Mouse (Mus musculus): Measurements from ENCODE around the gene Pex6.
"Not testable (repeated sequence)": the region's sequence is repeated elsewhere in the genome, so short reads cannot be mapped to it uniquely, and the experiment has no call there.

Gene Pex6

DNA sequence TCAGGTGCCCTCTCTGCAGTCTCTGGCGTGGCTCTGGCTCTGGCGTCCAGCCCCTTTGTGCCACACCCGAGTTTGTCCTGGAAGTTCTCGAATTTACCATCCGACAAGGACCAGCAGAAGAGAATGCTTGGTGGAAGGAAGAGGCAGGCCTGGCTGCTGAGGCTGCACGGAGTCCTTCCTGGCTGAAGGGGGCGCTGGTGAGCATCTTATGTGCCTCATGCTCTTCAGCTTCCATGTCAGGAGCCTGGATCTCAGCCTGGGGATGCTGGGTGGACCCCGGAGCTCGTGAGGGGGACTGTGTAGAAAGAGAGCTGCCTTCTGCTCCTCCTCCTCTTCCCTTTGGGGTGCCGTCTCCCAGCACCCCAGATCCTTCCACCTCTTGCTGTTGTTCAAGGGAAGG, 24.9 kb downstream of the Pex6 start:
- peak; percentile 47 for DNase-seq

DNA sequence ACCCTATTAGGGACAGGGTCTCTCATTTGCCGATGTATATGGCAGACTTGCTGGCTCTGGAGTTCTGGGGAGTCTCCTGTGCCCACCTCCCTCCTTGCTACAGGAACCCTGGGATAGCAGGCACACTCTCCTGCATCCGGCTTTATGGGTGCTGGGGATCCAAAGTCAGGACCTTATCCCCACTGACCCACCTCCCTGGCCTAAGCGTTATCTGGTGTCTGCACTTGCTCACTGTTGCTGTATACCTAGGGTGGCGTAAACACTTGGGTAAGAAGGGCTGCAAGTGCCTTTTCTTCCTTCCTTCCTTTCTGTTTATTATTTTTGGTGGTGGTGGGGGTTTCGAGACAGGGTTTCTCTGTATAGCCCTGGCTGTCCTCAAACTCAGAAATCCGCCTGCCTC, 30.0 kb downstream of the Pex6 start:
- DNase-seq, result no peak

DNA sequence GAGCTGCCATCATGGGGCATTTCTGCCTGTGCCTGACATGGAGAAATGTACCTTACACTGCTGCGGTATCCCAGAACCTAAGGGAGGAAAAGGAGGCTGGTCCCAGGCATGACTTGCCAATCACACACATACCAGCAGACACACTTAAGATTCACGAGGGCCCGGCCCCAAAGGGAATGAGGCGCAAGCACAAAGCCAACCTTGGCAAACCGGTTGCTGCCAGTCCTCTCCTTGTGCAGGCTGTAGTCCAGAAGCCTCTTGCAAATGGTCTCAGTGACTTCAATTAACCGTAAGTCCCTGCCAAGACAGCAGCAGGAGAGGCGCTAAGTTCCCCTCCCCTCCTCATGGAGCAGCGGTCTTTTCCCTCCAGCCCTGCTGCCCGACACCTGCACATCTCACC, 31.7 kb downstream of the Pex6 start:
- peak; percentile 24 for DNase-seq

DNA sequence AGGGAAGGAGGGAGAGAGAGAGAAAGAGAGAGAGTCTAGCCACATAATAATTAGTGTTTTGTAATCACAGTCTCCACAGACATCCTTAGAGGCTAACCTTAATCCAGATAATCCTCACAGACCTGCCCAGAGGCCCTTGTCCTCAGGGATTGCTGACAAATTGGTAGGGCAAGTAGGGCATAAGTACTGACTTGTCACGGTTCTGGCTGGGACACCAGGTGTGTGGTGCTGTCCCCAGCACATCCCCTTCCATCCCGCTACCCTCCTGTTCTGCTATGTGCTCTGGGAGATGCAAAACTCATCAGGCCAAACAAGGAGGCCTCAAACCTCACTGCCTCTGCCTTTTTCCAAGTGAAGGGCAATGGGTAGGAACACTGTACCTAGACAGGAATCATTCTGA, 34.2 kb downstream of the Pex6 start:
- no peak for DNase-seq

DNA sequence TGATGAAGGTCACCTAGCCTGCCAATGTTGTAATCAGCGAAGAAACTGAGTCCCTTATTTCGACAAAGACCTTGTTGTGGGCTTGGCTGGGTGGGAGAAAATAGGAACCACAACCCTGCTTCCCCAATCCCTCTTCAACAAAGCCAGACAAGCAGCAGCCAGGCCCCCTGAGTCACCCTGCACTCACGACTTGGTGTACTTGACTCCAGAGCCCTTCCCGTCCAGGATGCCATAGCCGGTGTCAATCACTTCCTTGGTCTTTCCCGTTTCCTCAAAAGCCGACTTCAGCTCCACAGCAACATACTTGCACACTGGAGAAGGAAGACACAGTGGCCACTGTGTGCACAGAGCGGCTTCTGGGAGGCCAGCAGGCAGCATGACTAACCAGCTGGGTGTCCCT, 36.0 kb downstream of the Pex6 start:
- no peak for DNase-seq

DNA sequence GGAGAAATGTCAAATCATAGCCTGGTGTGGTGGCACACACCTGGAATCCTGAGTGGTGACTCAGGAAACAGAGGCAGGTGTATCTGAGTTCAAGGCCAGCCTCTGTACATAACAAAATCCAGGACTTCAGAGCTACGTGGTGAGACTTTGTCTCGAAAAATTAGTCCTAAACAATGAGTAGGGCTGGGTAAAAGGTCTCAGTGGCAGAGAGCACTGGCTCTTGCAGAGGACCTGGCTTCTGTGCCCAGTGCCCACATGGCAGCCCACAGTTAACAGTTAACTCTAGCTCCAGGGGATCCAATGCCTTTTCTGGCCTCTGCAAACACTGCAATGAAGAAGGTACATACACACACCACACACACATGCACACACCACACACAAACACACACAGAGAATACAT, 36.5 kb downstream of the Pex6 start:
- no peak for DNase-seq

DNA sequence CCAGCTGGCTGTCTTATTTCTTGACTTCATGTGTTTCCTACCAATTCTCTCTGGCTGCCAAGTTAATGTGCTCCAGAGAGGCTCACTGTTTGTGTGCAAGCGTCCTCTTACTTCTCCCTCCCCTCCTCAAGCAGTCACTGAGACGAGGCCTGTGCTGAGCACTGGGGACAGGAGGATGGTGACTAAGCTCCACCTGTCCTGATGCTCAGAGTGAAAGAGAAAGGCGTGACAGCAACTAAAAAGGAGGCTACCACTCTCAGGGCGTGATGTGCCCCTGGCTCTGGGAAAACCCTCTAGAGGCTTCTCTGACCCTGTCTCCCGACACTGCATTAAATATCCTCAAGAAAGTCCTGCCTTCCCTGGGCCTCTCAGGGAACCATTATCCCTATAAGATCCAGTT, 38.0 kb downstream of the Pex6 start:
- no peak for DNase-seq

DNA sequence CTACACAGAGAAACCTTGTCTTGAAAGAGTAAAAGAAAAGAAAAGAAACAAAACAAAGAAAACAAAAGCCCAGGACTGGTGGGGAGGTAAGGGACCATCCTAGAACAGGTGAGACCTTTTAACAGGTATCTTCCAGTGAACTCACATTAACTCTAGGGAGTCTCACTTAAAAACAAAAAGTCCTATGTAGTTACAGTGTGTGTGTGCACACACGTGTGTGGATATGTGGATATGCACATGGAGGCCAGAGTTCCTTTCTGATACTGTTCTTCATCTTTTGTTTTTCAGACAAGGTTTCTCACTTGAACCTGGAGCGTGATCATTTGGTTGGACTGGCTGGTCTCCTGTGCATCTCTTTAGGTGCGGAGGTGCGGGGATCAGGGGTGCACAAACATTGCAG, 39.3 kb downstream of the Pex6 start:
- DNase-seq, result no peak

DNA sequence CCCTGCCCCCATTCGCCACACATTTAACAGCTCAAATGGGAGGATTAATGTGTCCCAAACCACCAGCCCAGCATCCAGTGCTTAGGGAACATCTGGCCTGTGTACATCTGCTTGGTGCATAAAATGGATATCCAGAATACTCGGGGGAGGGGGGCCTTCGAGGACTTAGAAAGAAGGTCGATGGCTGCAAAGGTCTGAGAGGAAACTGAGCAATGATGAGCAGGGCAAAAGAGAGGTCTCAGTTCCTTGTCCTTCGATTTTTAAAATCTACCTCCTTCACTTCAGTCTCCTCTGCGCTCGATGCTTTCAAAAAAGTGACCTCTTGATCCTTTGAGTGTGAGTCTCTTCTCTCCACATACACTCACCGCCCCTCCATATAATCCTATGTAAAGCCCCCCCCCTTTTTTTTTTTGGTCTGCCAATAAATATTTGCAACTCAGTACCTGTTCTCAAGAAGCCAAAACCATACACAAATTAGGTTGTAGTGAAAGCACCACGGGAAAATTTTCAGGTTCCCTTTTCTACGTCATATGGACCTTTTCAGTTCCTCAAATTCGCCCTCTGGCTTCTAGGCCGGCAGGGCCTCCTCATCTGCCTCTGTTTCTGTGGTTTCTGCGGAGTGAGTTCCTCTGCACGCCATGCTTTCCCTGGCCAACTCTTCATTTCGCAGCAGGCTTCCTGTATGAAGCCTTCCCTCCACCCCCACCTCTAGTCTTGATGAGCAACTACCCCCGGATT, 40.0 kb downstream of the Pex6 start:
- no peak for DNase-seq

DNA sequence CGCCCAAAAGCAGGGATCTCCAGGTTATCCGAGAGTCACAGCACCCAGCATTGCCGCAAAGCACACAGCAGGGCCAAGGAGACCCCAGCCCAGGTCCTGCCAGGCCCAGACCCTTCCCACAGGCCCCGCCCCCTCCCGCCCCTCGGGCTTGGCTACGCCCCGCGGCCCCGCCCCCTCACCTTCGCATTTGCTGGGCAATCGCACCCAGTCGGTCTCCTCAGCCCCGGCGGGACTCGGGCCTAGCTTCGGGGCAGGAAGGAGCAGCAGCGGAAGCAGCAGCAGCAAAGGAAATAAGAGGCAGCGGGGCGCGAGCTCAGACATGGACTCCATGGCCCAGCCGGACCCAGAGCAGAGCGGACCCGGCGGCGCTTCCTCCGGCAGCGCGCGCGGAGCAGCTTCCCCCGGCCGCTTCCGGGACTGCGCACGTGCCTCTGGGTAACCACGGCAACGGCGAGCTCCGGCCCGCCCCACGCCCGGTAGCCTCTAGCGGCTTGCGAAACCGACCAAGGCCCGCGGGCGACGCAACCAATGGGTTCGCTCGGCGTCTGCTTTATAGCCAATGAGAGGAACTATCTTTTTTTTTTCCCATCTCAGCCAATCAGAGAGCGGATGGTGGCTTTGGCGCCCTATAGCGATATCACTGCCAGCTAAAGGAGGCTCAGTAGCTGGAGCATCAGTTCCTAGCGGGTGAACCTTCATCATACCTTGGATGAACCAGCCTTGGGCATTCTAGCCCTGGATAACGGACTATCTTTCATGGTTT, 40.7 kb downstream of the Pex6 start, which contains the start of gene Cnpy3:
Gene Cnpy3 (minus strand): TSS at position 421 of the 763 bp plus-strand sequence.
- DNase-seq, result peak; percentile 97

DNA sequence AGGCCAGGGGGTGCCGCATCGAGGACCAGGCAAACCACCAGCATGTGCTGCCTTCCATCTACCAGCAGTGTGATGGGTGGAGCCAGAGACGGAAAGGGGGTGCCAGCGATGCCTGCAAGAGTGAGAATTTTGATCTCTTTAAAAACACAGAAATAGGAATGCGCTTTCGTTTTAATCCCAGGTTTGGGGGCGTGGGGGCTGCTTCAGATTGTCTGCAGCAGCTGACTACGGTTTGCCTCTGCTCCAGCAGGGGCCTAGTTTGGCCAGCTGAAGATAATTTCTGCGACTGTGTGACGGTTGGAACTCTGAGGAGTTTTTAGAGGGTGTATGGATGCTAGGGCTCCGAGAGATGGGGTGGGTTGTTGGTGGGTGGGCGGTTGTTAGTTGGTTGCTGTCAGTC, 47.5 kb downstream of the Pex6 start:
- DNase-seq, result no peak

DNA sequence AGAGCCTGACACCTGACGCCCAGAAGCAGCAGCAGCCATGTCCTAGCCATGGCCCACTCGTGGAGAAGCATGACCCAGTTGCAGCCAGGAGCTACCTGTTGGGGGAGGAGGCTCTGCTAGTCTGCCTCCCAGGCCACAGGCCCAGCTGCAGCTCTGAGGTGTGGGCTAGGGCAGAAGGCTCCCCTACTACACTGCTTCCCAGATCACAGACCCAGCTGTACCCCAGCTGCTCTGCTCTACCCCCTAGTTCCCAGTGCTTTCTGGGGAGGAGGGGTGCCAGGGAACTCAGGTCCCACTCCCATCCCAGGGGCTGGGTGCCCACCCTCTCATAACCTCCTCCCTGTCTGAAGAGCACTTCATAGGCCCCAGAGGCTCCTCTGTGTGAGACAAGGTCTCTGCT, 52.3 kb downstream of the Pex6 start, which contains the start of gene Ptcra:
Gene Ptcra (minus strand): TSS at position 169 of the 400 bp plus-strand sequence.
- no peak for DNase-seq

DNA sequence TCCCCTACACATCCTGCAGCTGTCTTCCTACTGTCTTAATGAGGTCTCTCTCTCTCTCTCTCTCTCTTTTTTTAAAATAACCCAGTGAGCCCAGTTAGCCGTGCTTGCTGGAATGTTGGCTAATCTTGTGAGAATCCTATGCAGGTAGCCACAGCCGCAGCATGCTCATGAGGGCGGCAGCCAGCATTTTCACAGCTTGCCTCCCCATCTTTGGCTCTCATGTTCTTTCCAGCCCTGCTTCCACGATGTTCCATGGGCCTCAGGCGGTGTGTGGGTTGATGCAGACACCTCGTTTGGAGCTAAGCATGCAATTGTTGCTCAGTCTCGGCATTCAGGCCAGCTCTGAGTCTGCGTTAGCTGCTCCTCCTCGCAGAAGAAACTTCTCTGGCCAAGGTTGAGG, 53.7 kb downstream of the Pex6 start:
- DNase-seq, result not testable (repeated sequence)

DNA sequence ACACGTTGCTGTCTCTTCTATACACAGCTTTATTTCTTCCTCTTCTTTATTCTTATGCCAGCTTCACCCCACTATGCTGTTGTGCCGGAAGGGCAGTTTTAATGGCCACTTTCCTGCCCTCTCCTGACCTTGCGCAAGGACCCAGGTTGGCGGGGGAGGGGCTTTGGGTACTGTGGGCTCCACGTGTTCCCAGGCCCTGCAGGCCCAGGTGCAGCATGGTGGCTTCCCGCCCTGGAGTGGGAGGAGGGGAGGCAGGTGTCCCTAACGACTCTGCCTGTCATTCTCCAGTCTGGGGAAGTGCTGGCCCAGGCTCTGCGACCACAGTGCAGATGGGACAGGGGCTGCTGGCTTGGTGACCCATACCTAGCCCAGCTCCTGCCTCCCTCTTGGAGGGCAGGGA, 56.6 kb downstream of the Pex6 start:
- peak; percentile 61 for DNase-seq

DNA sequence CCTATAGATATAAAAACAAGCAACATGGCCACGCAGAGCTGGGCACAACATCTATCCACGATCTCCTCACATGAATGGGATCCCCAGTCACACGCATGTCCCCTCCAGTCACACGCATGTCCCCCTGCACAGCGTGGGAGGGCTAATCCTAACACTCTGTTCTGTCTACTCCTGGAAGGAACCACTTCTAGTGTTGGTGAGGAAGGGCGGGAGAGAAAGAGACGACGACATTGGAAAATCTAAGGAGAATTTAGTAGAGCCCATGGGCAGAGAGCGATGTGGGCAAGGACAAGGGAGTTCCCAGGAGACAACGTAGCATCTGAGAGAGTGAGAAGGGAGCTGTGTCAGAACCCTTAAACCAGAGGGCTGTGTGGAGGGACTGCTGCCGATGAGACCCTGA, 59.3 kb downstream of the Pex6 start:
- DNase-seq, result no peak

DNA sequence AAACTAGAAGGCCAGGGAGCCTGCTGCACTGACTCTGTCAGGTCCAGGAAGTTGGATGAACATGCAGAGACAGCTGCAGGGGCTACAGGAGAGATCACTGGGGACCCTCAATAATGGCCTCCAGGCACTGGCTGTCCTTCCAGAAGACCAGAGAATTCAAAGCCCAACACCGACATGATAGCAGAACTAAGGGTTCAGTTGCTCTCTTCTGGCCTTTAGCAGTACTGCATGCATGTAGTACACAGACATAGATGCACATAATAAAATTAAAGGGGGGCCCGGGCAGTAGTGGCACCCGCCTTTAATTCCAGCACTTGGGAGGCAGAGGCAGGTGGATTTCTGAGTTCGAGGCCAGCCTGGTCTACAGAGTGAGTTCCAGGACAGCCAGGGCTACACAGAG, 59.8 kb downstream of the Pex6 start:
- no peak for DNase-seq

DNA sequence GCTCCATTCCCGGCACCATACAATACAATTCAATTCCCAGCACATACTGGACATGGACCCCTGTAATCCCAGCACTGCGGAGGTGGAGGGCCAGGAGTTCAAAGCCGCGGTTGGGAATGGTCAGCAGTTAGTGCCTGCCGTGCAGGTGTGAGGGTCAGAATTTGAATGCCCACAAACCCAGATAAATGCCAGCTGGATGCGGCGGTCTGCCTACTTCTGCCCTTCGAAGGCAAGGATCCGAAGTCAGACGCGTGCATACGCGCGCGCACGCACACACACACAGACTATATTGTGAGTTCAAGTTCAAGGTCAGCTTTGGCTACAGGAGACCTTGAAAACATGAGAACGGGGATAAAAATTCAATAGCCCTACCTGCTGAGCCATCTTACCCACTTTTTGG, 60.4 kb downstream of the Pex6 start:
- no peak for DNase-seq

DNA sequence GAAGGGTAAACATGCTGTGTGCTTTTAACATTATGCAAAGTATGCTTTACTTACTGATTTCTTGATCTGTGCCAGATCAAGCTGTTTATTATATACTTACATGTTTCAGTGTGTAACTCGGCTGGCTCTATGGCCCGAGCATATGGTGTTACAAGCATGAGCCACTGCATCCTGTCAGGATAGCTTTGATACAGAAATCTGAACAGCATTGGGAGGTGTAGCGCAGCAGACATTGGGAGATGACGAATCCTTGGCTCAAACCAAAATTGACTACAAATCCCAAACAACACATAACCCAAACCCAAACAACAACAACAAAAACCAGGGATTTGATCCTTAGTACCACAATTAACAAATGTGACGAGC, 60.8 kb downstream of the Pex6 start:
- no peak for DNase-seq

DNA sequence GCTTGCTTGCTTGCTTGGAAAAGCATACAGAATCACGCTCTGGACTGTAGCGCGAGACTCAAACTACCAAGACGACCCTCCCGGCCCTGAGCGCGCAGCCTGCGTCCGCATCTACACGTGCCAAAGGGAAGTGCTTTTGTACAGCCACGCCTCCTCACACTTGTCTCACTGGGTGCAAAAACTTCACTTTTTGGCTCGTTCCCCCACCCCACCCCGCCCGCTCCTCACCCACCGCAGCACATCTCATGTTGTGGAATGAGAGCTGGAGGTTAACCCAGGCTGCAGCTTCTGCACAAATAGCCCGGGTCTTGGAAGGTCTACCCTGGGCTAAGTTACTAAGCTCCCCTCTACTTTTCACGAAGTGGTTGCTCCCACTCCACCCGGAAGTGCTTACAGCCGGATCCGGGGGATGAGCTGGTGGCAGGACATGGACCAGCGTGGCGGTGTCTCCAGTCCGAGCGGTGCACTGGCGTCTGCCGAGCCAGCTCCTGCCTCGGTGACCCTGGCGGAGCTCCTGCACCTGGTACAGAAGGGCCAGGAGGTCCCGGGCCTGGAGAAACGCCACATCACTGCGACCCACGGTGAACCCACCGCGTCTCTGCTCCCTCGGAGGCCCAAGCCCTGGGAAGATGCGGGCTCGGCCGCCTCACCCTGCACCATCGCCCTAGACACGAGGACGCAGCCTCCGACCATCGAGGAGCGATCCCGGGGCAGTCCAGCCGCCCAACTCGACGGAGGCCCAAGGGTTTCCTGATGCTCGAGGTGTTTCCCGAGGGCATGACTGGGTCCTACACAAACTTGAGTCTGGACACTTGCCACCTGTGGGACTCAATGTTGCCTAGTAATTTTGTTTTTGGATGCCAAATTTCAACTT, 61.4 kb downstream of the Pex6 start, which contains the start of gene 2310039H08Rik:
Gene 2310039H08Rik (plus strand): TSS at position 232 of the 874 bp plus-strand sequence.
- DNase-seq, result peak; percentile 83

DNA sequence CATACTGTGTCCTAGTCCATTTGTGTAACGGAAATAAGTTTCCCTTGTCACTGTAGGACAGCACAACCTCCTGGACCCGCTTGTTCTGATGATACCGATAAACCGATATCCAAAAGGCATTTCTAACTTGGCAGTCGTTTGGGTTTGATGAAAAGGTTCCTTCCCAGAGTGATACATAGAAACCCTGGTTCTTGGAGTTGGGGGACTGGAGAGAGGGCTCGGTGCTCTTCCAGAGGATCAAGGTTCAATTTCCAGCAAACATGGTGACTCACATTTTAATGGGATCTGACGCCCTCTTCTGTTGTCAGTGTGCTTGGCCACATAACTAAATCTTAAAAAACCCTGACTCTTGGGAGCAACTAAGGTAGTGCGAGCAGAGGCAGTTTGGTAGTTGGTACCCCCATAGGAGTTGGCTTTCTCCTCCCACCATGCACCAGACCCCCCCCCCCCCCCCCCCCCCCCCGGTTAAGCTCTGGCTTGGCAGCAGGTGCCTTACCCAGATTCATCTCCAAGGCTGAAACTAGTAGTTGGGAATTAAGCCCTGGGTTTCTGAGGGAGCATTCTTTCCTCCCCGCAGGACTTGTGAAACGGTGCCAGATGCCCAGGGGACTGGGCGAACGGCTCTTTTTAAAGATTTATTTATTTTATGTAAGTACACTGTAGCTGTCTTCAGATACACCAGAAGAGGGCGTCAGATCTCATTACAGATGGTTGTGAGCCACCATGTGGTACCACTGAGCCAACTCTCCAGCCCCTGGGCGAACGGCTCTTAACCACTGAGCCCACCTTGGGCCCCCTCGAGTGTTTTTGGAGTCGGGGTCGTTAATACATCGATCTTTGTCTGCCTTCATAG, 62.2 kb downstream of the Pex6 start:
- DNase-seq, result no peak

DNA sequence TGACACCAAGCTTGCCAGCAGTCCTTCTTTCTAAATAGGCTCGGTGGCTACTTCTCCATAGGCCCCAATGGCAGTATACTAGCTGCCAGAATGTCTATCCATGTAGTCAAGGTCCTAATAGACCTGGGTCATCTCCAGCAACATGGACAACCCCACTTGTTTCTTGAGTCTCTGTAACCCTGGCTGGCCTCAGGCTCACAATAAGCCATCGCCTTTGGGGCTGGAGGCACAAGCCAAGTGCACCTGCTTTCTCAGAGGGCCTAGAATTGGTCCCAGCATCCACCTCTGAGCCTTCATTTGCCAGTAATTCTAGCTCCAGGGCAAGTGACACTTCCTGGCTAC, 62.8 kb downstream of the Pex6 start:
- DNase-seq, result no peak

DNA sequence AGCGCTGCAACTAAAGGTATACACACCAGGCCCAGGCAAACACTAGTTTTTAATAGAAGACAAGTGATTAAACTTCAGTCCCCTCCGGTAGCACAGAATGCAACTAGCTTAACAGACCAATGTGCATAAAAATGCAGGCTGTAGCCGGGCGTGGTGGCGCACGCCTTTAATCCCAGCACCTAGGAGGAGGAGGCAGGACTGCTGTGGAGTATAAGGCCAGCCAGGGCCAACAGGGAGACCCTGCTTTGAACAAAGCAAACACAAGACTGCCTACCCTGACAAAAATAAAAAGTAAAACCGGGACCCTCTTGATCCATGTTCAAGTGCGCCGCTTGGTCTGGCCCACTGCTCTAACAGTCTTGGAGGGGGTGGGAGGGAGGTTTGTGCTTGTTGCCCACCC, 63.8 kb downstream of the Pex6 start:
- no peak for DNase-seq
